Mouse (Mus musculus) neutrophil, adult 5-6 weeks (primary cell): Measurements from ENCODE around the gene Thbs3. TPM values are rescaled to one million over a fixed set of nuclear protein-coding genes. Genes with fewer than 3 reads are reported as not detected.

ENCODE experiments used
- ATAC-seq: fragments of 151-379, 151-347 bp; 2 replicates; pipeline ENCODE4 v1.8.0; 2017; ENCODE audit warnings: mild to moderate bottlenecking, moderate TSS enrichment; ENCODE audit not compliant: insufficient number of reproducible peaks, poor library complexity, low FRiP score, severe bottlenecking; ENCODE audit errors: extremely low read depth
- total RNA-seq: library from RNA; stranded (forward); fragments of 200-1000 nt; gene quantifications from 2 replicates; pipeline ENCODE4 v1.2.3, GENCODE M21; 2017

Thbs3 gene
- 2.0 and 5.8 TPM in 2 replicates for total RNA-seq

- no peak for ATAC-seq
Measured at GRCm38 (mm10) chr3:89214681-89215411, at the start of gene Thbs3. Thbs3 (plus strand) TSS chr3:89215180.

- ATAC-seq = no peak
Measured at GRCm38 (mm10) chr3:89165268-89165870, 49.6 kb upstream of the Thbs3 start.

DNA sequence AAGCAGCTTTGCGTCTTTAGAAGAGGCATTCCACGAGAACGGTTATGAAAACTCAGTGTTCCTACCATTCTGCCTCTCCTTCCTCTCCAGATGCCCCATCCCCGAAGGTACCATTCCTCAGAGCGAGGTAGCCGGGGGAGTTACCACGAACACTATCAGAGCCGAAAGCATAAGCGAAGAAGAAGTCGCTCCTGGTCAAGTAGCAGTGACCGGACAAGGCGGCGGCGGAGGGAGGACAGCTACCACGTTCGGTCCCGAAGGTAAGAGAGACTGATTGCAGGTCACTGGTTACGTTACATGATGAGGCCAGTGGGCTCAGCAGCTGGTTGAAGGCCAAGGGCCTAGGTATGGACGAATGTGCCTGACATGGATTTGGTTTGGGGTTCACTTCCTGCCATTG is 48.0 kb upstream of the Thbs3 start:
- ATAC-seq = no peak

- ATAC-seq = no peak
Measured at GRCm38 (mm10) chr3:89174844-89175243, 40.1 kb upstream of the Thbs3 start.

DNA sequence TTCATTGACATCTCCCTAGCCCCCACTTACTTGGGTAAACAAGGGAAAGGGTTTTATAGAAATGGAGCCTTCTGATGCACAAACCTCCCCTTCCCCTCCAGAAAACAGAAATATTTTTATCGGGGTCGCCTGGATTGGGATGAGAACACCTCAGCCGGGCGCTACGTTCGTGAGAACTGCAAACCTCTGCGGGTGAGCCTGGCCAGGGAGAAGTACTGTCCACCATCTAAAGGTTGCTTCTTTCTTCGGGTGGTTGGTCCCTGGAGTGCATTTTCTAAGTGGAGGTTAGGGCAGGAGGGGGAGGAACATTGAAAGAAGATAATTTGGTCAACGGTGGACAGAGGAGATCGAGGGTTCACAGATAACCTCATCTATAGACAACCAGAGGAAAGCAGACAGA is 39.4 kb upstream of the Thbs3 start:
- ATAC-seq = no peak

GRCm38 (mm10) chr3:89176421-89176820 is 38.6 kb upstream of the Thbs3 start:
- ATAC-seq = no peak

GRCm38 (mm10) chr3:89177242-89178106 is 37.5 kb upstream of the Thbs3 start, which contains the start of gene Scamp3:
Scamp3 (plus strand) TSS chr3:89177473.
- ATAC-seq = peak; percentile 90

GRCm38 (mm10) chr3:89178107-89178385 is 36.9 kb upstream of the Thbs3 start:
- ATAC-seq = no peak

DNA sequence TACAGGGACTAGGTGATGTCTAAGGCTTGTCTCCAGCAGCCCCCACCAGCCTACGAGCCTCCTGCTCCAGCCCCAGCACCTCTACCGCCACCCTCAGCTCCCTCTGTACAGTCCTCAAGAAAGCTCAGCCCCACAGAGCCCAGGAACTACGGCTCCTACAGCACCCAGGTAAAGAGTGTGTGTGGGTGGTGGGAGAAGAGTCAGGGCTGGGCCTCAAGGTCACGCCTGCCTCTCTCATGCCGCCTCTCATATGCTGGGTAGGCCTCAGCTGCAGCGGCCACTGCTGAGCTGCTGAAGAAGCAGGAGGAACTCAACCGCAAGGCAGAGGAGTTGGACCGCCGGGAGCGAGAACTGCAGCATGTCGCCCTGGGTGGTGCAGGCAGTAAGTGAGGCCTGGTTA is 35.9 kb upstream of the Thbs3 start:
- ATAC-seq = no peak

GRCm38 (mm10) chr3:89181749-89182500 is 33.1 kb upstream of the Thbs3 start:
- ATAC-seq = no peak

GRCm38 (mm10) chr3:89182531-89183057 is 32.4 kb upstream of the Thbs3 start:
- ATAC-seq = no peak

GRCm38 (mm10) chr3:89183058-89183958 is 31.7 kb upstream of the Thbs3 start, which contains the start of gene Fam189b:
Fam189b (plus strand) TSS chr3:89183143.
- ATAC-seq = no peak; the same call in 1 of the 2 replicates

- ATAC-seq = no peak
Measured at GRCm38 (mm10) chr3:89183959-89184315, 31.0 kb upstream of the Thbs3 start.

- ATAC-seq = no peak
Measured at GRCm38 (mm10) chr3:89187197-89187596, 27.8 kb upstream of the Thbs3 start.

DNA sequence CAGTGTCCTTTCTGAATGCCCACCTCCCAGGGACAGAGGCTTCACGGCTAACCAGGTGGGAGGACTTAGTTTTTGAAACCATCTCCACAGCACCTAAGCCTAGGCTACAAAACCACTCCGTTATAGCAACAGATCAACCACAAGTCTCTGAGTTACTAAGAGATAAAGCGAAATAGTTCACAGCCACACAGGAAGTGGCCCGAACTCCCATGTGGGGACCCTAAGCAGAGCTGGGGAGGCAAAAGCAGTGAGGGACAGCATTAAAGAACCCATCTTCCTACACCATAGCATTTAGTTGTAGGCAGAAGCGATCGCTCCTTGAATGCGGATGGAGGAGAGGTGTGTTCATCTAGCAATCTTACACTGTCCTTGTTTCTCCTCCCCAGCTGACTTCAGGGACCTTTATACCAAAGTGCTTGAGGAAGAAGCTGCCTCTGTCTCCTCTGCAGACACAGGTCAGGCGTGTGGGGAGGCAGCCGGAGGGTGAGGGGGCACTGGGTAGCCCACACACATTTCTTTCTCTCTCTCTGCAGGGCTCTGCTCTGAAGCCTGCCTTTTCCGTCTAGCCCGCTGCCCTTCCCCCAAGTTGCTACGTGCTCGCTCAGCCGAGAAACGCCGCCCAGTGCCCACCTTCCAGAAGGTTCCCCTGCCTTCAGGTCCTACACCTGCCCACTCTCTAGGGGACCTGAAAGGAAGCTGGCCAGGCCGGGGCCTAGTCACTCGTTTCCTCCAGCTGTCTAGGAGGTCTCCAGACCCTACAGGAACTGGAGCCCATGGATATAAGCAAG is 27.1 kb upstream of the Thbs3 start:
- ATAC-seq = no peak

DNA sequence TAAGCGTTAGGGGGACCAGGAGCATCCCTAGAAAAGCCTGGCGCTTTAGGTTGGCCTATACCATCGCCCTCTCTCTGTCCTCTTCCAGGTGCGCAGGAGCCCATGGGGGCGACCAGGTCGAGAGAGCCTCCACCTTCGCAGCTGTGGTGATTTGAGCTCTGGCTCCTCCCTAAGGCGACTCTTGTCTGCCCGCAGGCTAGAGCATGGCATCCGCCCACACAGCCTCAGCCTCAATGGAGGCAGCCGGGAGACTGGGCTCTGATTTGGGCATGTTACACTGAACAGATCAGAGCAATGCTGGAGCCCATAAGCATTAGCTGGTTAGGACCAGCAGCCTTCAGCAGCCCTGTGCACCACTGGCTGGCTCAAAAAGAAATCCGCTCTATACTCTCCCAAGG is 26.5 kb upstream of the Thbs3 start:
- no peak for ATAC-seq

DNA sequence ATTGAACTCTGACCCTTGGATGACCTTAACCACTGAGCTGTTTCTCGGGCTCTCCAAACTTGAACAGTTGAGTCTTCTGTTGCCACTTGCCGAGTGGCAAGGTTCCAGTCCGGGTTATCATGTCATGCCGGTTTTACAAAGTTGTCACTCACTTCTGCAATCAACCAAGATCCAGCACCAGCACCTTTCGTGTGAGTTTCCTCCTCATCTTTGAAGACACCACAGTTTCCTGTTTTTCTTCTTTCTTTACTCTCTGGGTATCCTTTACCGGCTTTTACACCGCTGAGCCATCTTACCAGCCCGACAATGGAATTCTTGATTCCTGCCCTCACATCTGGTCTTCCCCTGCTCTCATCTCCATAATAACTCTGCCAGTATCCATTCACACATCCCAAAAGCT is 24.5 kb upstream of the Thbs3 start:
- peak; percentile 25; the same call in 1 of the 2 replicates for ATAC-seq
